16 mouse cellular contexts compared by ENCODE assay signal in genomic region chr2:181202422-181202821, GRCm38 (mm10). TPM values are rescaled to one million over a fixed set of nuclear protein-coding genes. Genes with fewer than 3 reads are reported as not detected.
"Had no signal": no experiment of that assay in that cellular context is flagged by ENCODE, and none has a peak within 500 bp of the region (broad histone marks: within the 10 kb centered on the region; RNA-seq: fewer than 3 reads in every experiment).

Gene Ptk6, minus strand, starts transcription at chr2:181202789.

- H3K27me3 ChIP-seq: midbrain, embryonic 15.5 days; neural tube, embryonic 12.5 days; stomach, embryonic 15.5 days had no signal

- H3K27ac ChIP-seq: liver, embryonic 14.5 days; midbrain, embryonic 10.5 days; midbrain, embryonic 13.5 days; midbrain, embryonic 15.5 days; neural tube, embryonic 12.5 days; stomach, embryonic 15.5 days had no signal

- H3K4me1 ChIP-seq: midbrain, embryonic 10.5 days; midbrain, embryonic 13.5 days; midbrain, embryonic 15.5 days; neural tube, embryonic 12.5 days; stomach, embryonic 15.5 days had no signal

- H3K36me3 ChIP-seq: midbrain, embryonic 10.5 days; midbrain, embryonic 13.5 days; midbrain, embryonic 15.5 days; neural tube, embryonic 12.5 days; stomach, embryonic 15.5 days had no signal

- H3K4me2 ChIP-seq: lung, embryonic 14.5 days; midbrain, embryonic 13.5 days; midbrain, embryonic 15.5 days; neural tube, embryonic 12.5 days; stomach, embryonic 15.5 days had no signal

- H3K4me3 ChIP-seq: midbrain, embryonic 10.5 days; midbrain, embryonic 13.5 days; midbrain, embryonic 15.5 days; neural tube, embryonic 12.5 days; stomach, embryonic 15.5 days had no signal

- H3K9me3 ChIP-seq: midbrain, embryonic 10.5 days; midbrain, embryonic 13.5 days; midbrain, embryonic 15.5 days; neural tube, embryonic 12.5 days; stomach, embryonic 15.5 days had no signal

- DNase-seq: lung, embryonic 14.5 days; right cerebral cortex, postnatal 14 days; spleen, adult 18-20 months; thymus, adult 18-20 months; thymus, postnatal 14 days; thymus, postnatal 36 days had no signal

- H3K9ac ChIP-seq: liver, embryonic 14.5 days; lung, embryonic 14.5 days; midbrain, embryonic 13.5 days; midbrain, embryonic 15.5 days; neural tube, embryonic 12.5 days; stomach, embryonic 15.5 days had no signal

- ATAC-seq: midbrain, embryonic 13.5 days; midbrain, embryonic 15.5 days had no signal

RNA-seq across cellular contexts. Expression of gene Ptk6, which starts in this region (rescaled TPM):
- total RNA-seq: megakaryocyte, adult 5-6 weeks; megakaryocyte-erythroid progenitor cell, adult 5-6 weeks; midbrain, postnatal 0 days had no signal
- polyA plus RNA-seq: lung, embryonic 14.5 days; midbrain, embryonic 10.5 days; midbrain, embryonic 13.5 days; midbrain, embryonic 15.5 days; midbrain, postnatal 0 days; neural tube, embryonic 12.5 days; neural tube, embryonic 14.5 days had no signal
